Mouse (Mus musculus): ENCODE measurements around the gene 4933405O20Rik. TPM values are rescaled to one million over a fixed set of nuclear protein-coding genes. Genes with fewer than 3 reads are reported as not detected.

4933405O20Rik gene
- not detected in 2 replicates for polyA plus RNA-seq (2015; fragmentation: Nextera tagmentation; extraction: Ambion mirVana)

GRCm38 (mm10) chr7:50598890-50599289 is at the start of gene 4933405O20Rik:
Gene 4933405O20Rik (plus strand): TSS chr7:50599190.

